Mouse (Mus musculus) kidney, postnatal 0 days (tissue): Measurements from ENCODE around the gene Adam15. TPM values are rescaled to one million over a fixed set of nuclear protein-coding genes. Genes with fewer than 3 reads are reported as not detected.

Experiments used
- ATAC-seq: fragments of 200-750 bp; cut with Nextera tagmentation; replicated peaks from 2 replicates; pipeline ENCODE4 v1.8.0; 2017; ENCODE audit warnings: low read depth, moderate number of reproducible peaks, moderate TSS enrichment, moderate library complexity; ENCODE audit not compliant: low FRiP score
- DNase-seq: peaks from one replicate; pipeline ENCODE4 v3.0.0-alpha.2; 2016; ENCODE audit warnings: low spot score
- H3K27ac ChIP-seq: fragments of 300-500 bp; sonication (generic); 2 replicates; pipeline ENCODE4 v1.5.1; 2014; ENCODE audit warnings: mild to moderate bottlenecking
- H3K27me3 ChIP-seq: fragments of 300-500 bp; sonication (generic); 2 replicates; pipeline ENCODE4 v1.6.1; 2014; ENCODE audit warnings: low read length, mixed read lengths; ENCODE audit not compliant: insufficient read depth
- H3K36me3 ChIP-seq: fragments of 300-500 bp; sonication (generic); 2 replicates; pipeline ENCODE4 v1.6.1; 2014; ENCODE audit warnings: low read length, mixed read lengths; ENCODE audit not compliant: insufficient read depth
- H3K4me1 ChIP-seq: fragments of 300-500 bp; sonication (generic); replicated peaks from 2 replicates; pipeline ENCODE4 v1.6.1; 2014; ENCODE audit warnings: antibody characterized with exemption, low read length, mixed read lengths; ENCODE audit not compliant: insufficient read depth
- H3K4me2 ChIP-seq: fragments of 300-500 bp; sonication (generic); 2 replicates; pipeline ENCODE4 v1.6.1; 2014; ENCODE audit warnings: mild to moderate bottlenecking, low read length, moderate library complexity, mixed read lengths
- H3K4me3 ChIP-seq: fragments of 300-500 bp; sonication (generic); replicated peaks from 2 replicates; pipeline ENCODE4 v1.5.1; 2014; ENCODE audit warnings: low read depth, low read length
- H3K9ac ChIP-seq: fragments of 300-500 bp; sonication (generic); 2 replicates; pipeline ENCODE4 v1.6.1; 2014; ENCODE audit warnings: low read depth, low read length
- H3K9me3 ChIP-seq: fragments of 300-500 bp; sonication (generic); replicated peaks from 2 replicates; pipeline ENCODE4 v1.6.1; 2016; ENCODE audit warnings: low read length, inconsistent platforms, mixed read lengths
- CTCF ChIP-seq: IDR thresholded peaks from 2 replicates; pipeline ENCODE4 v1.5.1; 2016; ENCODE audit warnings: antibody characterized with exemption, low read depth, mild to moderate bottlenecking, moderate library complexity
- WGBS: fragments of 180-500 bp; shearing (Covaris S2); extraction: QIAGEN DNeasy Blood & Tissue Kit; methylation state at CpG from one replicate; pipeline ENCODE4 v1.1.7; 2014; 5-methylcytosine and 5-hydroxymethylcytosine counted together
- polyA plus RNA-seq: library from polyadenylated mRNA; unstranded; fragments of >200 nt; fragmentation: Nextera tagmentation; extraction: Ambion mirVana; gene quantifications from 2 replicates; pipeline ENCODE4 v1.2.1, GENCODE M21; 2015

Adam15 gene
- 85.4 and 90.7 TPM in 2 replicates for polyA plus RNA-seq

GRCm38 (mm10) chr3:89349869-89350501, at the start of gene Adam15:
Adam15 (minus strand) TSS chr3:89349996.
- peak; percentile 3; the same call in 1 of the 2 replicates for TF ChIP-seq CTCF
- 0 out of 2 replicates have a peak, but pooled peaks cover 5% of the 10 kb centered on the region for H3K36me3 ChIP-seq
- peaks cover 6% of the 10 kb centered on the region; the same call in 1 of the 2 replicates for H3K4me1 ChIP-seq
- WGBS = 1% methylated on average over 59 of the region's 59 CpGs
- ATAC-seq (peak; percentile 88), DNase-seq (peak; percentile 90)
- peak within 1 kb of the TSS; percentile 61 for H3K9ac ChIP-seq
- peak within 1 kb of the TSS; percentile 75 for H3K4me3 ChIP-seq
- no peaks in the 10 kb centered on the region for H3K9me3 ChIP-seq
- H3K4me2 ChIP-seq = peak within 1 kb of the TSS; percentile 97
- H3K27ac ChIP-seq = peak within 1 kb of the TSS; percentile 75
- no peaks in the 10 kb centered on the region for H3K27me3 ChIP-seq

- TF ChIP-seq CTCF = no peak
- 4% methylated on average over 4 of the region's 4 CpGs for WGBS
- H3K4me1 ChIP-seq = peaks cover 11% of the 10 kb centered on the region
- peak overlapping the region; percentile 58; the same call in 1 of the 2 replicates for H3K9ac ChIP-seq
- H3K36me3 ChIP-seq = 0 out of 2 replicates have a peak, but pooled peaks cover 3% of the 10 kb centered on the region
- DNase-seq (no peak), ATAC-seq (no peak)
- no peaks in the 10 kb centered on the region for H3K9me3 ChIP-seq
- peak overlapping the region; percentile 99 for H3K4me2 ChIP-seq
- H3K27ac ChIP-seq = no peak overlapping the region
- no peaks in the 10 kb centered on the region for H3K27me3 ChIP-seq
- peak overlapping the region; percentile 51; the same call in 1 of the 2 replicates for H3K4me3 ChIP-seq
Observed at GRCm38 (mm10) chr3:89396654-89397005, 46.8 kb upstream of the Adam15 start.

GRCm38 (mm10) chr3:89395806-89396653, 46.2 kb upstream of the Adam15 start:
- H3K27me3 ChIP-seq = no peaks in the 10 kb centered on the region
- peak overlapping the region; percentile 51 for H3K4me3 ChIP-seq
- peaks cover 17% of the 10 kb centered on the region for H3K4me1 ChIP-seq
- WGBS = under 1% methylated on average over 41 of the region's 44 CpGs
- peak overlapping the region; percentile 58 for H3K9ac ChIP-seq
- no peaks in the 10 kb centered on the region for H3K9me3 ChIP-seq
- H3K36me3 ChIP-seq = no peaks in the 10 kb centered on the region
- peak overlapping the region; percentile 91 for H3K27ac ChIP-seq
- peak; percentile 94 for TF ChIP-seq CTCF
- ATAC-seq = no peak
- peak overlapping the region; percentile 99 for H3K4me2 ChIP-seq
- DNase-seq = peak; percentile 93

DNA sequence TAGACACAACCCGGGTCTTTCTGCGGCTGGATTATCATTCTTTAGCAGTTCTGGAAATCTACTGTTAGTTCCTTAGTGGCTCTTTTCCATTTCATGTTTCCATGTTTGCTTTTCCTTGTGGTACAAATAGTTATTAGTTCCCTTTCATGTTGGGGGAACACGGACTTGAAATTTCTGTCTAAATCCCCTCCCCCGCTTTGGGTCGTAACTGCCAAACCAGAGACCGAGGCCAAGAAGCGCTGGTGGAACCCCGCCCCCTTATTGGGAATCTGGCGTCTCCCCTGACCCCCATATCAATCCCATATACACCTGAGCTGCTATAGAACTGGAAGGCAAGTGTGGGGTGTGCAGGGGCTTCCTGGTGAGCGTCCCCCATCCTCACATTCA, 45.6 kb upstream of the Adam15 start:
- DNase-seq = no peak

DNA sequence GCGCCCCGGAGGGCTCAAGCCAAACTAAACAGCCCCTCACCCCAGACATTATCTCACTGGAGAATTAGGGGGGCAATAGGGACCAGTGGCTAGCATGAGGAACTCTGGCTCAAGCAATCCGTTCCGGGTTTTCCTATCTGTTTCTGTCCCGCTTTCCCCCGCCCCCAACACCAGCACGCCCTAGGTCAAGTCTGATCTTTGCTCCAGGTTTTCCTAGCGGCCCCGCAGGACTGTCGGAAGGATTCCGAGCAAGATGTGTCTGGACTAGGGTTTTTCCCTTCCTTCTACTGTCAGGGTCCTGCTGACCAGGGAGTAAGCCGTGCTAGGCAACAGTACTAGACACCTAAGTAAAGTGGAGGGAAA, 45.1 kb upstream of the Adam15 start:
- Histone ChIP-seq H3K4me1 (peaks cover 26% of the 10 kb centered on the region), H3K27ac (peak overlapping the region; percentile 91), H3K4me2 (peak overlapping the region; percentile 99), H3K4me3 (peak overlapping the region; percentile 51), H3K27me3 (no peaks in the 10 kb centered on the region), H3K9me3 (no peaks in the 10 kb centered on the region), H3K9ac (peak overlapping the region; percentile 58), H3K36me3 (no peaks in the 10 kb centered on the region)
- DNase-seq = peak; percentile 97
- TF ChIP-seq CTCF = no peak
- ATAC-seq = peak; percentile 15
- under 1% methylated on average over 12 of the region's 12 CpGs for WGBS

More for the DNA sequence above, 45.6 kb upstream of the Adam15 start:
- H3K4me2 ChIP-seq = peak overlapping the region; percentile 99
- no peak for TF ChIP-seq CTCF
- no peaks in the 10 kb centered on the region for H3K9me3 ChIP-seq
- H3K9ac ChIP-seq = peak overlapping the region; percentile 58
- H3K27ac ChIP-seq = peak overlapping the region; percentile 91
- no peaks in the 10 kb centered on the region for H3K27me3 ChIP-seq
- 4% methylated on average over 10 of the region's 10 CpGs for WGBS
- no peak for ATAC-seq
- peak overlapping the region; percentile 51 for H3K4me3 ChIP-seq
- H3K36me3 ChIP-seq = no peaks in the 10 kb centered on the region
- H3K4me1 ChIP-seq = peaks cover 22% of the 10 kb centered on the region
